Mouse (Mus musculus) erythroblast, adult 5-6 weeks (primary cell): Measurements from ENCODE around the gene Hacd1. TPM values are rescaled to one million over a fixed set of nuclear protein-coding genes. Genes with fewer than 3 reads are reported as not detected.
"Not testable (repeated sequence)": the region's sequence is repeated elsewhere in the genome, so short reads cannot be mapped to it uniquely, and the experiment has no call there.

Source experiments
- ATAC-seq: replicated peaks from 2 replicates; pipeline ENCODE4 v1.8.0; 2016; ENCODE audit warnings: moderate number of reproducible peaks, mild to moderate bottlenecking, moderate TSS enrichment, inconsistent platforms; ENCODE audit not compliant: poor library complexity, low FRiP score, severe bottlenecking
- total RNA-seq, 2 experiments: library from RNA; stranded (forward) in 1 of 2; stranded (reverse) in 1 of 2; fragments of 150-400 nt in 1 of 2; fragments of 200-764, 138-1000 nt in 1 of 2; gene quantifications; 2 replicates each; pipeline versions ENCODE4 v1.2.3 to v1.2.4; 2015 to 2017; ENCODE audit warnings: low replicate concordance in 2 of 2

Hacd1 gene
- total RNA-seq (2015; ENCODE audit: low replicate concordance) (5.0 and 14.6 TPM in 2 replicates), total RNA-seq (2017; ENCODE audit: low replicate concordance) (8.4 and 10.6 TPM in 2 replicates)

- ATAC-seq, result peak; percentile 49; the same call in 1 of the 2 replicates
These were observed at the start of gene Hacd1 for GRCm38 (mm10) chr2:14055566-14056331. Hacd1 (minus strand) TSS chr2:14056135.

- ATAC-seq, result no peak
These were observed 48.0 kb upstream of the Hacd1 start for GRCm38 (mm10) chr2:14103924-14104323.

- ATAC-seq, result no peak
These were observed 46.7 kb upstream of the Hacd1 start for GRCm38 (mm10) chr2:14102603-14103002.

- ATAC-seq, result no peak
These were observed 44.6 kb upstream of the Hacd1 start for GRCm38 (mm10) chr2:14100533-14100932.

GRCm38 (mm10) chr2:14078527-14078926, 22.6 kb upstream of the Hacd1 start:
- not testable (repeated sequence) for ATAC-seq

- ATAC-seq, result peak; percentile 47
These were observed 18.4 kb upstream of the Hacd1 start for GRCm38 (mm10) chr2:14074221-14074901.

- peak; percentile 92 for ATAC-seq
These were observed 17.7 kb upstream of the Hacd1 start, which contains the start of gene Stam for GRCm38 (mm10) chr2:14073362-14074220. Stam (plus strand) TSS chr2:14074098.

- ATAC-seq, result no peak
These were observed 17.1 kb upstream of the Hacd1 start for GRCm38 (mm10) chr2:14073008-14073361.

- ATAC-seq, result no peak
These were observed 14.5 kb upstream of the Hacd1 start for GRCm38 (mm10) chr2:14070466-14070865.

- ATAC-seq, result no peak
These were observed 13.1 kb upstream of the Hacd1 start for GRCm38 (mm10) chr2:14069027-14069426.

GRCm38 (mm10) chr2:14065704-14066650, 10.0 kb upstream of the Hacd1 start:
- ATAC-seq, result no peak

- no peak; the same call in 1 of the 2 replicates for ATAC-seq
These were observed 768 bp downstream of the Hacd1 start for GRCm38 (mm10) chr2:14055168-14055565.

GRCm38 (mm10) chr2:14054716-14055115, 1.2 kb downstream of the Hacd1 start:
- ATAC-seq, result no peak

GRCm38 (mm10) chr2:14054163-14054562, 1.8 kb downstream of the Hacd1 start:
- ATAC-seq, result no peak

GRCm38 (mm10) chr2:14053618-14054017, 2.3 kb downstream of the Hacd1 start:
- ATAC-seq, result no peak

GRCm38 (mm10) chr2:14048808-14049207, 7.1 kb downstream of the Hacd1 start:
- ATAC-seq, result no peak

GRCm38 (mm10) chr2:14048381-14048780, 7.6 kb downstream of the Hacd1 start:
- ATAC-seq, result peak; percentile 73; the same call in 1 of the 2 replicates

- ATAC-seq, result no peak
These were observed 12.3 kb downstream of the Hacd1 start for GRCm38 (mm10) chr2:14043577-14044170.

- ATAC-seq, result no peak
These were observed 12.9 kb downstream of the Hacd1 start for GRCm38 (mm10) chr2:14043011-14043410.
